Comparison of ENCODE assay signal across 15 mouse cellular contexts in the genomic region with DNA sequence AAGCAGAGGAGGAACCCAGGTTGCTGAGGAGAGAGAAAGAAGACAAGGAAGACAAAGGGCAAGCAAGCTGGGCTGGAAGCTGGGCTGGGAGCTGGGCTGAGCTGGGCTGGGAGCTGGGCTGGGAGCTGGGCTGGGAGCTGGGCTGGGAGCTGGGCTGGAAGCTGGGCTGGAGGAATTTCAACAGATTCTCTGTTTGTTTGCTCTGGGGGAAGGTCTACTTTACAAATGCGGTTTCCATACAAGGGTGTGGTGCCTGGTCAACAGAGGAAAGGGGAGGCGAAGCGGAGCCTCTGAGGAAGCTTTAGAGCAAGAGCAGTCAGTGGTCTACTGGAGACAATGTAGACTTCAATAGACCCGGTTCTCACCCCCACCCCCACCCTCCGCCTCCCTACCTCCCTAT. TPM values are rescaled to one million over a fixed set of nuclear protein-coding genes. Genes with fewer than 3 reads are reported as not detected.
A peak's percentile ranks its signal among the peaks of the same experiment; 100 is the strongest.
DNase-seq lines count a peak whose midpoint lies in the region; ATAC-seq and TF ChIP-seq lines count a peak whose summit lies in the region.
"Had no signal": no experiment of that assay in that cellular context is flagged by ENCODE, and none has a peak within 500 bp of the region (broad histone marks: within the 10 kb centered on the region; RNA-seq: fewer than 3 reads in every experiment).

No protein-coding gene starts in this region.

- no peak for TF ChIP-seq EP300 in liver, embryonic 14.5 days (IDR thresholded peaks at IDR 0.05; ENCODE audit: low read depth)

- no peak overlapping the region for H3K27ac ChIP-seq in hindbrain, embryonic 11.5 days (ENCODE audit: low read depth, low read length)
- no peak overlapping the region for H3K27ac ChIP-seq in hindbrain, embryonic 13.5 days
- no peak overlapping the region for H3K27ac ChIP-seq in embryonic facial prominence, embryonic 14.5 days (replicated peaks; ENCODE audit: low read depth, low read length)
- no peak overlapping the region for H3K27ac ChIP-seq in liver, embryonic 14.5 days
- H3K27ac ChIP-seq: embryonic facial prominence, embryonic 13.5 days had no signal

- ATAC-seq in hindbrain, embryonic 11.5 days (ENCODE audit: low FRiP score) = peak; percentile 38; the same call in 1 of the 2 replicates
- no peak for ATAC-seq in hindbrain, embryonic 13.5 days (ENCODE audit: low FRiP score)
- no peak for ATAC-seq in embryonic facial prominence, embryonic 14.5 days (ENCODE audit: low read depth)
- peak; percentile 43; the same call in 1 of the 2 replicates for ATAC-seq in liver, embryonic 14.5 days (ENCODE audit: insufficient read depth)
- no peak for ATAC-seq in CD4-positive, CD25-positive, alpha-beta regulatory T cell, adult 4 months

- H3K4me1 ChIP-seq in hindbrain, embryonic 11.5 days (replicated peaks; ENCODE audit: control insufficient read depth, insufficient read depth, low read length) = no peaks in the 10 kb centered on the region
- H3K4me1 ChIP-seq in hindbrain, embryonic 13.5 days (replicated peaks) = no peaks in the 10 kb centered on the region; the same call in 1 of the 2 replicates
- H3K4me1 ChIP-seq in embryonic facial prominence, embryonic 14.5 days (ENCODE audit: control insufficient read depth, insufficient read depth, low read length) = no peaks in the 10 kb centered on the region
- 0 out of 4 replicates have a peak, but pooled peaks cover 0 to 2% of the 10 kb centered on the region in 2 experiments for H3K4me1 ChIP-seq in liver, embryonic 14.5 days (replicated peaks; ENCODE audit: control insufficient read depth in 2 of 2, insufficient read depth in 2 of 2, low read length in 1 of 2)

- WGBS in hindbrain, embryonic 11.5 days = 31% methylated on average over 5 of the region's 5 CpGs
- 35% methylated on average over 5 of the region's 5 CpGs for WGBS in hindbrain, embryonic 13.5 days
- 47% methylated on average over 4 of the region's 5 CpGs for WGBS in embryonic facial prominence, embryonic 14.5 days
- WGBS in liver, embryonic 14.5 days (ENCODE audit: insufficient replicate concordance) = 22% methylated on average over 5 of the region's 5 CpGs

- no peak overlapping the region for H3K9ac ChIP-seq in hindbrain, embryonic 11.5 days (ENCODE audit: low read depth, low read length)
- no peak overlapping the region for H3K9ac ChIP-seq in hindbrain, embryonic 13.5 days
- H3K9ac ChIP-seq in embryonic facial prominence, embryonic 14.5 days (ENCODE audit: low read depth, low read length) = no peak overlapping the region
- H3K9ac ChIP-seq in liver, embryonic 14.5 days (replicated peaks) = no peak overlapping the region
- H3K9ac ChIP-seq: embryonic facial prominence, embryonic 13.5 days had no signal

- no peaks in the 10 kb centered on the region for H3K27me3 ChIP-seq in hindbrain, embryonic 11.5 days (ENCODE audit: control insufficient read depth, insufficient read depth, low read length)
- H3K27me3 ChIP-seq in hindbrain, embryonic 13.5 days = no peaks in the 10 kb centered on the region
- no peaks in the 10 kb centered on the region for H3K27me3 ChIP-seq in embryonic facial prominence, embryonic 14.5 days (replicated peaks; ENCODE audit: control insufficient read depth, insufficient read depth, low read length)
- no peaks in the 10 kb centered on the region for H3K27me3 ChIP-seq in liver, embryonic 14.5 days (ENCODE audit: control insufficient read depth, insufficient read depth, low read length)
- H3K27me3 ChIP-seq: CH12.LX; embryonic facial prominence, embryonic 13.5 days had no signal

- H3K9me3 ChIP-seq in hindbrain, embryonic 11.5 days (ENCODE audit: control insufficient read depth, low read length) = no peaks in the 10 kb centered on the region
- H3K9me3 ChIP-seq in hindbrain, embryonic 13.5 days = no peaks in the 10 kb centered on the region
- H3K9me3 ChIP-seq in embryonic facial prominence, embryonic 14.5 days (ENCODE audit: control insufficient read depth, low read length) = no peaks in the 10 kb centered on the region
- H3K9me3 ChIP-seq in liver, embryonic 14.5 days (ENCODE audit: control insufficient read depth, low read length) = no peaks in the 10 kb centered on the region
- H3K9me3 ChIP-seq: embryonic facial prominence, embryonic 13.5 days had no signal

- DNase-seq in hindbrain, embryonic 11.5 days (ENCODE audit: low spot score) = no peak
- DNase-seq in ES-CJ7 (ENCODE audit: low read depth, low spot score) = peak; percentile 99
- DNase-seq in embryonic facial prominence, embryonic 14.5 days (ENCODE audit: low spot score) = peak; percentile 31
- no peak for DNase-seq in liver, embryonic 14.5 days (ENCODE audit: low read depth in 3 of 3, low spot score in 3 of 3)
- no peak for DNase-seq in cerebellum, adult 8-10 months
- no peak for DNase-seq in right cerebral cortex, postnatal 10 days (ENCODE audit: low spot score in 2 of 2)
- DNase-seq: heart, postnatal 10 days; kidney, postnatal 14 days; right cerebral cortex, postnatal 25 days; thymus, adult 18-20 months had no signal

- H3K4me3 ChIP-seq in hindbrain, embryonic 11.5 days (ENCODE audit: low read depth, low read length) = no peak overlapping the region
- no peak overlapping the region for H3K4me3 ChIP-seq in hindbrain, embryonic 13.5 days
- H3K4me3 ChIP-seq in embryonic facial prominence, embryonic 14.5 days (ENCODE audit: low read depth, low read length) = no peak overlapping the region
- H3K4me3 ChIP-seq in liver, embryonic 14.5 days (ENCODE audit: insufficient read depth in 1 of 2, low read depth in 2 of 2, low read length in 2 of 2) = no peak overlapping the region
- H3K4me3 ChIP-seq: embryonic facial prominence, embryonic 13.5 days had no signal

- H3K36me3 ChIP-seq in hindbrain, embryonic 11.5 days (ENCODE audit: control insufficient read depth, insufficient read depth, low read length) = no peaks in the 10 kb centered on the region
- no peaks in the 10 kb centered on the region for H3K36me3 ChIP-seq in hindbrain, embryonic 13.5 days
- H3K36me3 ChIP-seq in embryonic facial prominence, embryonic 14.5 days (ENCODE audit: control insufficient read depth, insufficient read depth, low read length) = no peaks in the 10 kb centered on the region
- no peaks in the 10 kb centered on the region for H3K36me3 ChIP-seq in liver, embryonic 14.5 days (replicated peaks; ENCODE audit: control insufficient read depth, insufficient read depth, low read depth)
- H3K36me3 ChIP-seq: embryonic facial prominence, embryonic 13.5 days had no signal

- peak overlapping the region; percentile 17; the same call in 1 of the 2 replicates for H3K4me2 ChIP-seq in hindbrain, embryonic 11.5 days (replicated peaks; ENCODE audit: low read depth, low read length)
- H3K4me2 ChIP-seq in hindbrain, embryonic 13.5 days = no peak overlapping the region
- no peak overlapping the region for H3K4me2 ChIP-seq in embryonic facial prominence, embryonic 14.5 days (ENCODE audit: low read depth, low read length)
- H3K4me2 ChIP-seq in liver, embryonic 14.5 days (ENCODE audit: low read depth) = no peak overlapping the region
- H3K4me2 ChIP-seq: embryonic facial prominence, embryonic 13.5 days had no signal

- no peak for TF ChIP-seq CTCF in liver, embryonic 14.5 days (IDR thresholded peaks at IDR 0.05; ENCODE audit: low read depth)

RNA-seq across cellular contexts. Expression of a gene that starts 9.4 kb away (rescaled TPM):
- polyA plus RNA-seq in hindbrain, embryonic 11.5 days (2014; fragmentation: Nextera tagmentation; extraction: Ambion mirVana) = 2.2 and 3.5 TPM in 2 replicates
- polyA plus RNA-seq in hindbrain, embryonic 13.5 days (2015; fragmentation: Nextera tagmentation; extraction: Ambion mirVana) = 1.2 and 2.4 TPM in 2 replicates
- polyA plus RNA-seq in embryonic facial prominence, embryonic 14.5 days (2014; fragmentation: Nextera tagmentation; extraction: Ambion mirVana) = 4.0 TPM in 2 replicates
- polyA plus RNA-seq in liver, embryonic 14.5 days (2012; rRNA removed) = 0.23 and 0.27 TPM in 2 replicates
- 0.37 TPM in 1 of 2 replicates, not detected in the other for polyA plus RNA-seq in liver, embryonic 14.5 days (2014; fragmentation: Nextera tagmentation; extraction: Ambion mirVana)
- polyA plus RNA-seq in CD4-positive, CD25-positive, alpha-beta regulatory T cell, adult 4 months (2017; shearing (Covaris generic)) = not detected

RNA-seq across cellular contexts. Expression of a gene that starts 28.2 kb away (rescaled TPM):
- not detected in 2 replicates for polyA plus RNA-seq in hindbrain, embryonic 11.5 days (2014; fragmentation: Nextera tagmentation; extraction: Ambion mirVana)
- not detected in 2 replicates for polyA plus RNA-seq in hindbrain, embryonic 13.5 days (2015; fragmentation: Nextera tagmentation; extraction: Ambion mirVana)
- polyA plus RNA-seq in embryonic facial prominence, embryonic 14.5 days (2014; fragmentation: Nextera tagmentation; extraction: Ambion mirVana) = not detected in 2 replicates
- not detected in 2 replicates for polyA plus RNA-seq in liver, embryonic 14.5 days (2012; rRNA removed)
- polyA plus RNA-seq in liver, embryonic 14.5 days (2014; fragmentation: Nextera tagmentation; extraction: Ambion mirVana) = not detected in 2 replicates
- polyA plus RNA-seq in CD4-positive, CD25-positive, alpha-beta regulatory T cell, adult 4 months (2017; shearing (Covaris generic)) = not detected
- polyA plus RNA-seq: embryonic facial prominence, embryonic 13.5 days; neural tube, embryonic 14.5 days had no signal

RNA-seq across cellular contexts. Expression of a gene that starts 28.2 kb away (rescaled TPM):
- polyA plus RNA-seq in hindbrain, embryonic 11.5 days (2014; fragmentation: Nextera tagmentation; extraction: Ambion mirVana) = not detected in 2 replicates
- not detected in 2 replicates for polyA plus RNA-seq in hindbrain, embryonic 13.5 days (2015; fragmentation: Nextera tagmentation; extraction: Ambion mirVana)
- 0.17 TPM in 1 of 2 replicates, not detected in the other for polyA plus RNA-seq in embryonic facial prominence, embryonic 14.5 days (2014; fragmentation: Nextera tagmentation; extraction: Ambion mirVana)
- polyA plus RNA-seq in liver, embryonic 14.5 days (2012; rRNA removed) = not detected in 2 replicates
- polyA plus RNA-seq in liver, embryonic 14.5 days (2014; fragmentation: Nextera tagmentation; extraction: Ambion mirVana) = not detected in 2 replicates
- polyA plus RNA-seq in CD4-positive, CD25-positive, alpha-beta regulatory T cell, adult 4 months (2017; shearing (Covaris generic)) = not detected

RNA-seq across cellular contexts. Expression of a gene that starts 28.3 kb away (rescaled TPM):
- not detected in 2 replicates for polyA plus RNA-seq in hindbrain, embryonic 11.5 days (2014; fragmentation: Nextera tagmentation; extraction: Ambion mirVana)
- not detected in 2 replicates for polyA plus RNA-seq in hindbrain, embryonic 13.5 days (2015; fragmentation: Nextera tagmentation; extraction: Ambion mirVana)
- not detected in 2 replicates for polyA plus RNA-seq in embryonic facial prominence, embryonic 14.5 days (2014; fragmentation: Nextera tagmentation; extraction: Ambion mirVana)
- polyA plus RNA-seq in liver, embryonic 14.5 days (2012; rRNA removed) = not detected in 2 replicates
- polyA plus RNA-seq in liver, embryonic 14.5 days (2014; fragmentation: Nextera tagmentation; extraction: Ambion mirVana) = not detected in 2 replicates
- polyA plus RNA-seq in CD4-positive, CD25-positive, alpha-beta regulatory T cell, adult 4 months (2017; shearing (Covaris generic)) = not detected
- polyA plus RNA-seq: embryonic facial prominence, embryonic 13.5 days; neural tube, embryonic 14.5 days had no signal

RNA-seq across cellular contexts. Expression of a gene that starts 58.9 kb away (rescaled TPM):
- not detected in 2 replicates for polyA plus RNA-seq in hindbrain, embryonic 11.5 days (2014; fragmentation: Nextera tagmentation; extraction: Ambion mirVana)
- 0.08 TPM in 1 of 2 replicates, not detected in the other for polyA plus RNA-seq in hindbrain, embryonic 13.5 days (2015; fragmentation: Nextera tagmentation; extraction: Ambion mirVana)
- not detected in 2 replicates for polyA plus RNA-seq in embryonic facial prominence, embryonic 14.5 days (2014; fragmentation: Nextera tagmentation; extraction: Ambion mirVana)
- not detected in 2 replicates for polyA plus RNA-seq in liver, embryonic 14.5 days (2012; rRNA removed)
- polyA plus RNA-seq in liver, embryonic 14.5 days (2014; fragmentation: Nextera tagmentation; extraction: Ambion mirVana) = not detected in 2 replicates
- polyA plus RNA-seq in CD4-positive, CD25-positive, alpha-beta regulatory T cell, adult 4 months (2017; shearing (Covaris generic)) = not detected
- polyA plus RNA-seq: embryonic facial prominence, embryonic 13.5 days had no signal

Comparison
In these comparisons a context has a peak if more than half of its experiments do, and no peak if none do; other contexts are left out.
1. ATAC-seq: peak in hindbrain, embryonic 11.5 days (single experiment) and liver, embryonic 14.5 days (single experiment); none in hindbrain, embryonic 13.5 days (single experiment), embryonic facial prominence, embryonic 14.5 days (single experiment) and CD4-positive, CD25-positive, alpha-beta regulatory T cell, adult 4 months (single experiment).
2. DNase-seq: peak in ES-CJ7 (single experiment) and embryonic facial prominence, embryonic 14.5 days (single experiment); none in hindbrain, embryonic 11.5 days (single experiment), liver, embryonic 14.5 days (0 of 3), cerebellum, adult 8-10 months (single experiment) and right cerebral cortex, postnatal 10 days (0 of 2).